Mouse (Mus musculus) CH12.LX (cell line): ENCODE results near the gene Ints6.

Experiments
- BHLHE40 ChIP-seq: IDR thresholded peaks from 2 replicates; pipeline ENCODE4 v1.6.1; 2011; ENCODE audit warnings: mild to moderate bottlenecking, low read depth, low read length, improper control_type of control experiment
- CTCF ChIP-seq, 2 experiments: IDR thresholded peaks in 1 of 2; conservative IDR thresholded peaks in 1 of 2; 2 replicates each; pipeline ENCODE4 v1.5.1; 2011 to 2012; ENCODE audit warnings: low read depth in 2 of 2, low read length in 2 of 2, improper control_type of control experiment in 1 of 2, inconsistent platforms in 1 of 2, mild to moderate bottlenecking in 1 of 2, moderate library complexity in 1 of 2
- EP300 ChIP-seq: IDR thresholded peaks from 2 replicates; pipeline ENCODE4 v1.6.1; 2011; ENCODE audit warnings: low read length, improper control_type of control experiment
- JUN ChIP-seq: IDR thresholded peaks from 2 replicates; pipeline ENCODE4 v1.6.1; 2011; ENCODE audit warnings: low read depth, mild to moderate bottlenecking, low read length, improper control_type of control experiment, moderate library complexity; ENCODE audit not compliant: insufficient read depth
- MAX ChIP-seq: IDR thresholded peaks from 2 replicates; pipeline ENCODE4 v1.6.1; 2011; ENCODE audit warnings: low read length, improper control_type of control experiment
- NRF1 ChIP-seq: IDR thresholded peaks from 2 replicates; pipeline ENCODE4 v1.6.1; 2014; ENCODE audit warnings: low read depth, mild to moderate bottlenecking, inconsistent platforms, low read length, improper control_type of control experiment, moderate library complexity
- POLR2A ChIP-seq: IDR thresholded peaks from 2 replicates; pipeline ENCODE4 v1.6.1; 2011; ENCODE audit warnings: low read depth, mild to moderate bottlenecking, improper control_type of control experiment, low read length
- POLR2AphosphoS2 ChIP-seq: IDR thresholded peaks from 2 replicates; pipeline ENCODE4 v1.6.1; 2011; ENCODE audit warnings: low read depth, low read length, improper control_type of control experiment
- RCOR1 ChIP-seq: conservative IDR thresholded peaks from 2 replicates; pipeline ENCODE4 v1.6.1; 2012; ENCODE audit warnings: low read depth, mild to moderate bottlenecking, inconsistent platforms, low read length, improper control_type of control experiment
- TBP ChIP-seq: conservative IDR thresholded peaks from 2 replicates; pipeline ENCODE4 v1.6.1; 2011; ENCODE audit warnings: low read depth, low read length, improper control_type of control experiment
- ZKSCAN1 ChIP-seq: IDR thresholded peaks from 2 replicates; pipeline ENCODE4 v1.6.1; 2012; ENCODE audit warnings: low read depth, inconsistent platforms, low read length, improper control_type of control experiment, borderline replicate concordance

- TF ChIP-seq POLR2A (no peak), NRF1 (no peak), RCOR1 (no peak), ZKSCAN1 (no peak), CTCF (conservative IDR thresholded peaks at IDR 0.05 in 1 of 2, IDR thresholded peaks at IDR 0.05 in 1 of 2; ENCODE audit: low read depth in 2 of 2, low read length in 2 of 2) (no peak), TBP (no peak), MAX (no peak), BHLHE40 (no peak), JUN (no peak), EP300 (no peak), POLR2AphosphoS2 (no peak)
Observed at GRCm38 (mm10) chr14:62639551-62639950, 121.4 kb downstream of the Ints6 start.
